Mouse (Mus musculus) NIH3T3 (cell line): Measurements from ENCODE around the gene Slc51a.

Source experiments
- DNase-seq: peaks from one replicate; pipeline ENCODE4 v3.0.0-alpha.2; 2012; ENCODE audit warnings: low read depth

Gene Slc51a

GRCm38 (mm10) chr16:32431047-32431591, 56.6 kb downstream of the Slc51a start:
- peak; percentile 36 for DNase-seq

- DNase-seq: peak; percentile 98
These were observed 57.1 kb downstream of the Slc51a start, which contains the start of gene Pcyt1a for GRCm38 (mm10) chr16:32430474-32431046. Gene Pcyt1a, plus strand, starts transcription at chr16:32430921.

- DNase-seq: no peak
These were observed 60.2 kb downstream of the Slc51a start for GRCm38 (mm10) chr16:32427506-32427905.
